Mouse (Mus musculus) stomach, postnatal 0 days (tissue): ENCODE data around the gene Morn2.

Experiments
- CTCF ChIP-seq: IDR thresholded peaks from 2 replicates; pipeline ENCODE4 v1.5.1; 2016; ENCODE audit warnings: antibody characterized with exemption, low read depth, mild to moderate bottlenecking, moderate library complexity
- EP300 ChIP-seq: optimal IDR thresholded peaks from 2 replicates; pipeline ENCODE3; 2016; ENCODE audit warnings: antibody characterized with exemption

- no peak for TF ChIP-seq CTCF
- TF ChIP-seq EP300 = no peak
These were observed 33.0 kb downstream of the Morn2 start for GRCm38 (mm10) chr17:80323015-80323414.
